Mouse (Mus musculus) kidney, adult 2 months (tissue): ENCODE data around the gene Aldh1l2.

Source experiments
- CTCF ChIP-seq: fragments of 200-500 bp; conservative IDR thresholded peaks from 2 replicates; pipeline ENCODE4 v1.5.1; 2011; ENCODE audit warnings: low read depth, mild to moderate bottlenecking, control low read depth, low read length, moderate library complexity, mixed read lengths; ENCODE audit not compliant: insufficient read depth, insufficient read length
- POLR2A ChIP-seq: fragments of 200-500 bp; IDR thresholded peaks from one replicate; pipeline ENCODE4 v1.6.1; 2011; ENCODE audit warnings: low read depth, low read length, control low read depth

GRCm38 (mm10) chr10:83539311-83539980 lies 5.5 kb upstream of the Aldh1l2 start:
- TF ChIP-seq CTCF: no peak
- no peak for TF ChIP-seq POLR2A
